Mouse (Mus musculus): ENCODE measurements around the gene Olfr749. TPM values are rescaled to one million over a fixed set of nuclear protein-coding genes. Genes with fewer than 3 reads are reported as not detected.

Gene Olfr749
- polyA plus RNA-seq (2012; rRNA removed) = not detected in 2 replicates

GRCm38 (mm10) chr14:50744994-50745393 is at the start of gene Olfr749:
Gene Olfr749 (minus strand): TSS chr14:50745094.

GRCm38 (mm10) chr14:50785251-50785637 is 40.4 kb upstream of the Olfr749 start, which contains the start of gene Ttc5:
Gene Ttc5 (minus strand): TSS chr14:50785519.

DNA sequence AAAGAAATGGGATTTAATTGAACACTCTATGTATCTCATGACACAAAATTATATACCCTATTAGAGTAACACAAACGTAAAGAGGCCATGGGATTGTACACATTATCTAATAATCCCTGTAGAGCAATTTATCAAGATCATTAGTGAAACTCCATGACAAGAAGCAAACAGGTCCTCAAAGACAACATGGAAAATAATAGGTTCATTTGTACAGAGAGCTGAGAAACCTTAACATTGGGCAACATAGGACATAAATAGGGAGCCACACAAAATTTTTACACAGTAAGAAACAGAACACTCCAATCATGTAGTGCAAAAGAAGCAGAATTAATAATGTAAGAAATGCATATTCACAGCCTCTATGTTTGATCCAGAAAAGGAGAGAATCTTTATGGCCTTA is 37.8 kb downstream of the Olfr749 start, which contains the start of gene Olfr748:
TSS of gene Olfr748 (plus strand) at position 301 of the 400 bp plus-strand sequence.

DNA sequence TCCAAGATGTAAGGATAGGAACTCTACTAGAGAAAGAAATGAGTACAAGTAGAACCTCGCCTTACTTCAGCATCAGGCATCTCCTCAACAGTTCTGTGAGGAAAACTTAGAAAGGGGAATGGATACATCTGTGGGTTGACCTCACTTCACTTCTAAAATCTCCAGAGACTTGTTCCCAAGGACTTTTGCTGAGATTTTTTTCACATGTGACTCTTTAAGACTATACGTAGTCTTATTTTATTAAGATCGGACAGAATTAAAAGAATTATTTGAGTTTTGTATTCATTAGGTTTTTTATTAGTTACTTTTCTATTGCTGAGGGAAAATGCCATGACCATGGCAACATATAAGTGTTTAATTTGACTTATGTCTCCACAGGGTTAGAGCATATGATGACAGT is 51.8 kb downstream of the Olfr749 start, which contains the start of gene Olfr747:
TSS of gene Olfr747 (minus strand) at position 101 of the 400 bp plus-strand sequence.

Other genes starting within 250 kb of the Olfr749 start
- not detected in 2 replicates for gene Olfr742, start 241.5 kb downstream of the Olfr749 start, polyA plus RNA-seq (2012; rRNA removed)
- not detected in 2 replicates for gene Olfr743, start 223.3 kb downstream of the Olfr749 start, polyA plus RNA-seq (2012; rRNA removed)
- gene Olfr744, start 130.2 kb downstream of the Olfr749 start, polyA plus RNA-seq (2012; rRNA removed) = not detected in 2 replicates
- not detected in 2 replicates for gene Olfr745, start 105.7 kb downstream of the Olfr749 start, polyA plus RNA-seq (2012; rRNA removed)
- gene Olfr746, start 98.0 kb downstream of the Olfr749 start, polyA plus RNA-seq (2012; rRNA removed) = not detected in 2 replicates
- not detected in 2 replicates for gene Olfr747, start 51.9 kb downstream of the Olfr749 start, polyA plus RNA-seq (2012; rRNA removed)
- not detected in 2 replicates for gene Olfr748, start 37.7 kb downstream of the Olfr749 start, polyA plus RNA-seq (2012; rRNA removed)
- gene Ttc5, start 40.4 kb upstream of the Olfr749 start, polyA plus RNA-seq (2012; rRNA removed) = 103 and 110 TPM in 2 replicates
- gene Ccnb1ip1, start 62.6 kb upstream of the Olfr749 start, polyA plus RNA-seq (2012; rRNA removed) = 0.04 and 0.08 TPM in 2 replicates
- 81.9 and 85.9 TPM in 2 replicates for gene Parp2, start 62.7 kb upstream of the Olfr749 start, polyA plus RNA-seq (2012; rRNA removed)
- gene Tep1, start 125.5 kb upstream of the Olfr749 start, polyA plus RNA-seq (2012; rRNA removed) = 4.2 and 6.1 TPM in 2 replicates
- 0.79 and 1.2 TPM in 2 replicates for gene Klhl33, start 152.4 kb upstream of the Olfr749 start, polyA plus RNA-seq (2012; rRNA removed)
- 122 and 139 TPM in 2 replicates for gene Osgep, start 179.8 kb upstream of the Olfr749 start, polyA plus RNA-seq (2012; rRNA removed)
- 167 and 214 TPM in 2 replicates for gene Apex1, start 179.9 kb upstream of the Olfr749 start, polyA plus RNA-seq (2012; rRNA removed)
- gene Pip4p1, start 185.8 kb upstream of the Olfr749 start, polyA plus RNA-seq (2012; rRNA removed) = 129 and 137 TPM in 2 replicates
- 22.1 and 24.5 TPM in 2 replicates for gene Pnp, start 186.0 kb upstream of the Olfr749 start, polyA plus RNA-seq (2012; rRNA removed)
- 28.5 and 35.7 TPM in 2 replicates for gene Gm49342, start 199.4 kb upstream of the Olfr749 start, polyA plus RNA-seq (2012; rRNA removed)
- gene Pnp2, start 210.9 kb upstream of the Olfr749 start, polyA plus RNA-seq (2012; rRNA removed) = 0.23 and 0.28 TPM in 2 replicates

All from central nervous system, embryonic 14 days (tissue).